Mouse (Mus musculus): ENCODE data around the gene Fkbp8. TPM values are rescaled to one million over a fixed set of nuclear protein-coding genes. Genes with fewer than 3 reads are reported as not detected.

The Fkbp8 gene
- polyA plus RNA-seq, 1 experiment = 320 TPM

- H3K27me3 ChIP-seq (replicated peaks; ENCODE audit: control insufficient read depth, insufficient read depth, low read length) = no peaks in the 10 kb centered on the region
- DNase-seq = peak; percentile 76
- H3K27ac ChIP-seq (ENCODE audit: insufficient read depth, low read depth, low read length) = no peak overlapping the region
- no peak for TF ChIP-seq POLR2A (IDR thresholded peaks at IDR 0.05; ENCODE audit: low read depth, low read length)
- TF ChIP-seq CTCF (conservative IDR thresholded peaks at IDR 0.05; ENCODE audit: insufficient read depth, insufficient read length, low read depth, low read length) = peak; percentile 67
- H3K4me3 ChIP-seq (ENCODE audit: insufficient read depth, low read depth, low read length) = no peak overlapping the region
- H3K4me1 ChIP-seq (ENCODE audit: control insufficient read depth, insufficient read depth, low read length) = peaks cover 10% of the 10 kb centered on the region; the same call in 1 of the 2 replicates
- H3K36me3 ChIP-seq (ENCODE audit: control insufficient read depth, insufficient read depth, low read length) = no peaks in the 10 kb centered on the region; the same call in 1 of the 2 replicates
- 18% methylated on average over 46 of the region's 46 CpGs for whole genome bisulfite sequencing
Measured at GRCm38 (mm10) chr8:70503062-70503750, 24.3 kb upstream of the Fkbp8 start.

GRCm38 (mm10) chr8:70504291-70504716 is 23.2 kb upstream of the Fkbp8 start:
- 35% methylated on average over 16 of the region's 16 CpGs for WGBS
- Histone ChIP-seq H3K27ac (ENCODE audit: insufficient read depth, low read depth, low read length) (peak overlapping the region; percentile 1; the same call in 1 of the 2 replicates), H3K36me3 (ENCODE audit: control insufficient read depth, insufficient read depth, low read length) (no peaks in the 10 kb centered on the region; the same call in 1 of the 2 replicates)

GRCm38 (mm10) chr8:70504851-70505250 is 22.7 kb upstream of the Fkbp8 start:
- H3K4me1 ChIP-seq (ENCODE audit: control insufficient read depth, insufficient read depth, low read length) = peaks cover 18% of the 10 kb centered on the region
- DNase-seq = peak; percentile 79
- WGBS = 80% methylated on average over 3 of the region's 3 CpGs

More at GRCm38 (mm10) chr8:70504291-70504716, 23.2 kb upstream of the Fkbp8 start:
- Histone ChIP-seq H3K4me1 (ENCODE audit: control insufficient read depth, insufficient read depth, low read length) (peaks cover 17% of the 10 kb centered on the region), H3K4me3 (ENCODE audit: insufficient read depth, low read depth, low read length) (no peak overlapping the region), H3K27me3 (replicated peaks; ENCODE audit: control insufficient read depth, insufficient read depth, low read length) (no peaks in the 10 kb centered on the region)
- peak; percentile 76 for DNase-seq
- TF ChIP-seq POLR2A (IDR thresholded peaks at IDR 0.05; ENCODE audit: low read depth, low read length) (no peak), CTCF (conservative IDR thresholded peaks at IDR 0.05; ENCODE audit: insufficient read depth, insufficient read length, low read depth, low read length) (no peak)

GRCm38 (mm10) chr8:70505698-70506327 is 21.7 kb upstream of the Fkbp8 start:
- peak overlapping the region; percentile 47; the same call in 1 of the 2 replicates for H3K27ac ChIP-seq (ENCODE audit: insufficient read depth, low read depth, low read length)

More at GRCm38 (mm10) chr8:70504851-70505250, 22.7 kb upstream of the Fkbp8 start:
- TF ChIP-seq POLR2A (IDR thresholded peaks at IDR 0.05; ENCODE audit: low read depth, low read length) = no peak
- TF ChIP-seq CTCF (conservative IDR thresholded peaks at IDR 0.05; ENCODE audit: insufficient read depth, insufficient read length, low read depth, low read length) = peak; percentile 80
- no peaks in the 10 kb centered on the region for H3K27me3 ChIP-seq (replicated peaks; ENCODE audit: control insufficient read depth, insufficient read depth, low read length)
- 0 out of 2 replicates have a peak overlapping the region, but pooled peaks have one; percentile 1 for H3K27ac ChIP-seq (ENCODE audit: insufficient read depth, low read depth, low read length)
- no peaks in the 10 kb centered on the region; the same call in 1 of the 2 replicates for H3K36me3 ChIP-seq (ENCODE audit: control insufficient read depth, insufficient read depth, low read length)
- H3K4me3 ChIP-seq (ENCODE audit: insufficient read depth, low read depth, low read length) = no peak overlapping the region

GRCm38 (mm10) chr8:70506328-70507026 is 21.0 kb upstream of the Fkbp8 start, which contains the start of gene Rex1bd:
Rex1bd (minus strand) TSS chr8:70506752.
- peak; percentile 97 for DNase-seq
- TF ChIP-seq POLR2A (IDR thresholded peaks at IDR 0.05; ENCODE audit: low read depth, low read length) = peak; percentile 9
- peak; percentile 72 for TF ChIP-seq CTCF (conservative IDR thresholded peaks at IDR 0.05; ENCODE audit: insufficient read depth, insufficient read length, low read depth, low read length)
- 3% methylated on average over 40 of the region's 40 CpGs for WGBS
- H3K27me3 ChIP-seq (replicated peaks; ENCODE audit: control insufficient read depth, insufficient read depth, low read length) = no peaks in the 10 kb centered on the region
- H3K4me1 ChIP-seq (ENCODE audit: control insufficient read depth, insufficient read depth, low read length) = peaks cover 18% of the 10 kb centered on the region
- peak within 1 kb of the TSS; percentile 47; the same call in 1 of the 2 replicates for H3K27ac ChIP-seq (ENCODE audit: insufficient read depth, low read depth, low read length)
- H3K4me3 ChIP-seq (ENCODE audit: insufficient read depth, low read depth, low read length) = peak within 1 kb of the TSS; percentile 92
- H3K36me3 ChIP-seq (ENCODE audit: control insufficient read depth, insufficient read depth, low read length) = no peaks in the 10 kb centered on the region; the same call in 1 of the 2 replicates

More at GRCm38 (mm10) chr8:70505698-70506327, 21.7 kb upstream of the Fkbp8 start:
- 33% methylated on average over 32 of the region's 32 CpGs for WGBS
- peaks cover 18% of the 10 kb centered on the region for H3K4me1 ChIP-seq (ENCODE audit: control insufficient read depth, insufficient read depth, low read length)
- no peaks in the 10 kb centered on the region; the same call in 1 of the 2 replicates for H3K36me3 ChIP-seq (ENCODE audit: control insufficient read depth, insufficient read depth, low read length)
- H3K4me3 ChIP-seq (ENCODE audit: insufficient read depth, low read depth, low read length) = peak overlapping the region; percentile 92
- DNase-seq = no peak
- TF ChIP-seq POLR2A (IDR thresholded peaks at IDR 0.05; ENCODE audit: low read depth, low read length) (no peak), CTCF (conservative IDR thresholded peaks at IDR 0.05; ENCODE audit: insufficient read depth, insufficient read length, low read depth, low read length) (no peak)
- H3K27me3 ChIP-seq (replicated peaks; ENCODE audit: control insufficient read depth, insufficient read depth, low read length) = no peaks in the 10 kb centered on the region

GRCm38 (mm10) chr8:70507027-70507393 is 20.5 kb upstream of the Fkbp8 start:
- TF ChIP-seq POLR2A (IDR thresholded peaks at IDR 0.05; ENCODE audit: low read depth, low read length) (no peak), CTCF (conservative IDR thresholded peaks at IDR 0.05; ENCODE audit: insufficient read depth, insufficient read length, low read depth, low read length) (no peak)
- 62% methylated on average over 5 of the region's 5 CpGs for WGBS
- Histone ChIP-seq H3K36me3 (ENCODE audit: control insufficient read depth, insufficient read depth, low read length) (no peaks in the 10 kb centered on the region; the same call in 1 of the 2 replicates), H3K4me3 (ENCODE audit: insufficient read depth, low read depth, low read length) (no peak overlapping the region), H3K27ac (ENCODE audit: insufficient read depth, low read depth, low read length) (no peak overlapping the region), H3K4me1 (ENCODE audit: control insufficient read depth, insufficient read depth, low read length) (peaks cover 18% of the 10 kb centered on the region), H3K27me3 (replicated peaks; ENCODE audit: control insufficient read depth, insufficient read depth, low read length) (no peaks in the 10 kb centered on the region)
- DNase-seq = no peak

All from kidney, adult 2 months (tissue).